Mouse (Mus musculus): ENCODE measurements at regions not wholly inside any gene's neighbourhood (a gene's known extent, or its start where the extent isn't known, plus 50 kb on each side); places are given as distances from the start of the nearest gene placed in this dataset.

GRCm38 (mm10) chr8:113250264-113250663 lies 385.1 kb upstream of the Mon1b start:
- Histone ChIP-seq H3K9me3 (no peaks in the 10 kb centered on the region), H3K36me3 (no peaks in the 10 kb centered on the region), H3K4me2 (replicated peaks) (no peak overlapping the region), H3K4me1 (no peaks in the 10 kb centered on the region), H3K4me3 (no peak overlapping the region), H3K27me3 (no peaks in the 10 kb centered on the region), H3K27ac (no peak overlapping the region), H3K9ac (no peak overlapping the region)
- no peak for ATAC-seq (ENCODE audit: low FRiP score, low read depth)
- WGBS = 85% methylated on average over 2 of the region's 2 CpGs

DNA sequence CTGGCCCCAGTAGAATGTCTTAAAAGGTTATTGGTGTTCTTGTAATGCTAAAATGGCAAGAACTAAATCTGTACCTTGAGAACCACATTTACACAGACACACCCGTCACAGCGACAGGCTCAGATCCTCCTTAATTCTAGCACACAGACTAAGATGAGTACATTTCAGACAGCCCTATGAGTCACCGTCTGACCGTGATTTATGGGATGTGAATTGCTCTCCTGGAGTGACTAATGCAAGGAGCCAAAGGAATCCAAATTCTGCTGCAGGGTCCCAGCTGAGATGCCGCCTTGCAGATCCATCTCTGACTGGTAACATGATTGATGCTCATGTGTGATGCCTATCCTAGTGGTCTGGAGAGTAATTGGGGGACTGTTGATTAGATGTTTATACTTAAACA lies 381.3 kb upstream of the Mon1b start:
- no peak for ATAC-seq (ENCODE audit: low FRiP score, low read depth)
- Histone ChIP-seq H3K4me2 (replicated peaks) (no peak overlapping the region), H3K9me3 (no peaks in the 10 kb centered on the region), H3K9ac (no peak overlapping the region), H3K36me3 (no peaks in the 10 kb centered on the region), H3K4me1 (no peaks in the 10 kb centered on the region), H3K4me3 (no peak overlapping the region), H3K27ac (no peak overlapping the region), H3K27me3 (no peaks in the 10 kb centered on the region)
- 62% methylated on average over 5 of the region's 5 CpGs for WGBS

- H3K9ac ChIP-seq = no peak overlapping the region
- H3K4me1 ChIP-seq = no peaks in the 10 kb centered on the region
- no peak for ATAC-seq (ENCODE audit: low FRiP score, low read depth)
- H3K27me3 ChIP-seq = no peaks in the 10 kb centered on the region
- no peak overlapping the region for H3K4me2 ChIP-seq (replicated peaks)
- H3K36me3 ChIP-seq = no peaks in the 10 kb centered on the region
- no peak overlapping the region for H3K4me3 ChIP-seq
- no peak overlapping the region for H3K27ac ChIP-seq
- 98% methylated on average over 1 of the region's 1 CpGs for WGBS
- H3K9me3 ChIP-seq = no peaks in the 10 kb centered on the region
These were observed 375.9 kb upstream of the Mon1b start for GRCm38 (mm10) chr8:113259477-113259876.

GRCm38 (mm10) chr8:113263296-113263695 lies 372.1 kb upstream of the Mon1b start:
- Histone ChIP-seq H3K4me3 (no peak overlapping the region), H3K4me2 (replicated peaks) (no peak overlapping the region), H3K9me3 (no peaks in the 10 kb centered on the region), H3K36me3 (no peaks in the 10 kb centered on the region), H3K9ac (no peak overlapping the region), H3K27ac (no peak overlapping the region), H3K4me1 (no peaks in the 10 kb centered on the region), H3K27me3 (no peaks in the 10 kb centered on the region)
- WGBS = 79% methylated on average over 3 of the region's 3 CpGs
- ATAC-seq (ENCODE audit: low FRiP score, low read depth) = no peak

DNA sequence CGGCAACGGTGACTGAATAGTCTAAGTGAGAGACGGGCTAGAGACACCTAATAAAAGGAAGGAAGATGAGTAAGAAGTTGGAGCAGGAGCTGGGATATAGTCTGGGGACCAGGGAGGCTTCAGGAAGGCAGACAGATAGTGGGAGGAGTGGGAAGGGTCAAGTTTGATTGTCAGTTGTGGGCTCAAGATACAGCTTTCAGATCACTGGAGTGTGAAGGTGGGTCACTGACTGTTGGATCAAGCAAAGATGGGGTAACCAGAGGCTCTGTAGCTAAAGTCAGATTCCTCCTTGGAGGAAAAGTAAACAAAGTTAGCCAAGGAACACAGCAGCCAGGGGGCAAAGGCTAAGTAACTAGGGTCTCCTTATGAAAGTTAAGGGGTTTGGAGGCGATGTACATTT lies 364.1 kb upstream of the Mon1b start:
- H3K9ac ChIP-seq = no peak overlapping the region
- 91% methylated on average over 4 of the region's 4 CpGs for WGBS
- ATAC-seq (ENCODE audit: low FRiP score, low read depth) = no peak
- no peaks in the 10 kb centered on the region for H3K9me3 ChIP-seq
- H3K4me3 ChIP-seq = no peak overlapping the region
- H3K4me2 ChIP-seq (replicated peaks) = no peak overlapping the region
- no peak overlapping the region for H3K27ac ChIP-seq
- H3K36me3 ChIP-seq = no peaks in the 10 kb centered on the region
- H3K4me1 ChIP-seq = no peaks in the 10 kb centered on the region
- no peaks in the 10 kb centered on the region for H3K27me3 ChIP-seq

DNA sequence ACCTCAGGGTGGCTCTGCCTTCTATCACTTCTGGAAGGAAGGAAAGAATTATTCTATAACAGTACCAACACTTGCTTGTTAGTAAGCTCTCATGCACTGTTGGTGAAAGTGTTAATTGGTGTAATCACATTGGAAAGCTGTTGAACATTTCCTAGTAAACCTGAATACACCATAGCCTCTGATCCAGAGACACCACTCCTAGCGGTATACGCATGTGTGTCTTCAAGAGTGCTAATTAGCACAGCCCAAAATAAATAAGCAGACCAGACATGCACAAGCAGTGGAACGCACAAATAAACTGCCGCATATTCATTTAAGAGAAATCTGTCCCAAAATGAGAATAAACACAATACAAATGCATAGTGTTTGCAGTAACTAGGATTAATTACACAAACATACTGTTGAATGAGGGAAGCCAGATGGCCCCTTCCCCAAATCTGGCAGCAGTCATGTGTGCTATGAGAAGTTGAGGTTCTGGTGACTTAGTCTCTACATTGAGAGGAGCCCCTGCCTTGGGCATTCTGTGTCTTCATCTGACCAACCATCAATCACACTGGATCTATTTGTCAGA lies 335.0 kb upstream of the Mon1b start:
- Histone ChIP-seq H3K4me3 (no peak overlapping the region), H3K9ac (no peak overlapping the region), H3K9me3 (no peaks in the 10 kb centered on the region), H3K4me2 (replicated peaks) (no peak overlapping the region), H3K4me1 (no peaks in the 10 kb centered on the region), H3K27ac (no peak overlapping the region), H3K27me3 (no peaks in the 10 kb centered on the region), H3K36me3 (no peaks in the 10 kb centered on the region)
- 70% methylated on average over 4 of the region's 4 CpGs for WGBS
- ATAC-seq (ENCODE audit: low FRiP score, low read depth) = no peak

GRCm38 (mm10) chr8:113303426-113303825 lies 332.0 kb upstream of the Mon1b start:
- Histone ChIP-seq H3K4me3 (no peak overlapping the region), H3K9me3 (no peaks in the 10 kb centered on the region), H3K4me1 (no peaks in the 10 kb centered on the region), H3K4me2 (replicated peaks) (no peak overlapping the region), H3K27ac (no peak overlapping the region), H3K27me3 (no peaks in the 10 kb centered on the region), H3K9ac (no peak overlapping the region), H3K36me3 (no peaks in the 10 kb centered on the region)
- ATAC-seq (ENCODE audit: low FRiP score, low read depth) = no peak
- WGBS = 80% methylated on average over 8 of the region's 8 CpGs

- H3K9me3 ChIP-seq = no peaks in the 10 kb centered on the region
- H3K27me3 ChIP-seq = no peaks in the 10 kb centered on the region
- WGBS = 45% methylated on average over 3 of the region's 3 CpGs
- no peak overlapping the region for H3K27ac ChIP-seq
- H3K9ac ChIP-seq = no peak overlapping the region
- ATAC-seq (ENCODE audit: low FRiP score, low read depth) = peak; percentile 54; the same call in 1 of the 2 replicates
- H3K4me1 ChIP-seq = no peaks in the 10 kb centered on the region
- H3K4me2 ChIP-seq (replicated peaks) = no peak overlapping the region
- no peak overlapping the region for H3K4me3 ChIP-seq
- no peaks in the 10 kb centered on the region for H3K36me3 ChIP-seq
These were observed 318.2 kb upstream of the Mon1b start for GRCm38 (mm10) chr8:113317169-113317568.

DNA sequence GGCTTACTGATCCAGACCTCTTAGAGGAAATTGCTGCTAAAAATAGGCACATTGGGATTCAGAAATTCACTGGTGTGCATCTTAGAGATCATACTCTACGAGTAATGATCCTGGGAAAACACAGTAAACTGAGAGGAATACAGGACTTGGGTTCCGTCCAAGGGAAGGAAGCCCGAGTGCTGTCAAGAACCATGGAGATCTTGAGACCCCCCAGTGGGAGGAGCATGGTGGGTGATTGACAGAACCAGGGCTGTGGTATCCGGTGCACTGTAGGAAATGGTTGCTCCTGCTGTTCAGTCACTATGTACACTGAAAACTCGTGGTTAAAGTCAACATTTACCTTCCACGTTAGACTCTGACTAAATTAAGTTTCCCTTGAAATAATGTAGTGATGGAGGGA lies 303.8 kb upstream of the Mon1b start:
- no peak for ATAC-seq (ENCODE audit: low FRiP score, low read depth)
- Histone ChIP-seq H3K36me3 (no peaks in the 10 kb centered on the region), H3K9ac (no peak overlapping the region), H3K27me3 (no peaks in the 10 kb centered on the region), H3K4me1 (no peaks in the 10 kb centered on the region), H3K4me2 (replicated peaks) (no peak overlapping the region), H3K27ac (no peak overlapping the region), H3K9me3 (no peaks in the 10 kb centered on the region), H3K4me3 (no peak overlapping the region)
- WGBS = 73% methylated on average over 6 of the region's 6 CpGs

DNA sequence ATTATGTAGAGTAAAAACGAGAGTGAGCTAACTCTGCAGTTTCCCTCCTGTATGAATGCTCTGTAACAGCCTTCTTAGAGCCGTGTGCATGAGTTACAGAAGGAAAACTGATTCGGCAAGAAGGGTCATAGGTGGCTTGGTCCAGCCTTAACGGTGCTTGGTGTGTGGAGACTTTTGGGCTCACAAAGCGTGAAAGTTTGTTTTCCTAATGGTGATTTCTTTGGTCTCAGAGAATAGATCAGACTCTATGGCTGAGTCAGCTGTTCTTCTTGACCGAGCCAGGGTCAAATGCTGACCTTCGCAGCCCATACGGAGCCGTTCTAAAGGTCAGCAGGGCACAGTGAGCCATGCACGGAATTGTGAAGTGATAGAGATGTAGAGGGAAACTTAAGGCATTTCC lies 294.1 kb upstream of the Mon1b start:
- Histone ChIP-seq H3K9me3 (no peaks in the 10 kb centered on the region), H3K27ac (no peak overlapping the region), H3K9ac (no peak overlapping the region), H3K4me2 (replicated peaks) (no peak overlapping the region), H3K27me3 (no peaks in the 10 kb centered on the region), H3K4me3 (no peak overlapping the region), H3K36me3 (no peaks in the 10 kb centered on the region), H3K4me1 (no peaks in the 10 kb centered on the region)
- 59% methylated on average over 10 of the region's 10 CpGs for WGBS
- ATAC-seq (ENCODE audit: low FRiP score, low read depth) = no peak

DNA sequence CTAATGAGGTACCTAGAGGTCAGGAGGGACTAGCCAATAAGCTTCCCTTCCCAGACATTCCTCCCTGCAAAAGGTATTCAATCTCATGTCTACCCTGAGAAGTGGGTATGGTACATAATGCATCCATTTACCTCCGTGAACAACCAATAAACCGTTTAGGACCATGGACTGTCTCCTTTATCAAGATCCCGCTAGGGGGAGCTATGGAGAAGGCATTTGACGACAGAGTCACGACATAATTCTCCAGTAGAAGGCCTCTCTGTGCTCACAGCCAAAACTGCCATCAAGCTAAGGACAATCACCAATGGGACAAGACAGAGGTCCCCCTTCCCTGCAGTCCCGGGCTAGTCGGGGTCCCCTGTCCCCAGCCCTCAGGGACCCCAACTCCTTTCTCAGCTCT lies 273.5 kb upstream of the Mon1b start:
- Histone ChIP-seq H3K9ac (no peak overlapping the region), H3K9me3 (no peaks in the 10 kb centered on the region), H3K36me3 (no peaks in the 10 kb centered on the region), H3K4me1 (no peaks in the 10 kb centered on the region), H3K27me3 (no peaks in the 10 kb centered on the region), H3K4me2 (replicated peaks) (no peak overlapping the region), H3K27ac (no peak overlapping the region), H3K4me3 (no peak overlapping the region)
- WGBS = 54% methylated on average over 7 of the region's 7 CpGs
- no peak for ATAC-seq (ENCODE audit: low FRiP score, low read depth)

DNA sequence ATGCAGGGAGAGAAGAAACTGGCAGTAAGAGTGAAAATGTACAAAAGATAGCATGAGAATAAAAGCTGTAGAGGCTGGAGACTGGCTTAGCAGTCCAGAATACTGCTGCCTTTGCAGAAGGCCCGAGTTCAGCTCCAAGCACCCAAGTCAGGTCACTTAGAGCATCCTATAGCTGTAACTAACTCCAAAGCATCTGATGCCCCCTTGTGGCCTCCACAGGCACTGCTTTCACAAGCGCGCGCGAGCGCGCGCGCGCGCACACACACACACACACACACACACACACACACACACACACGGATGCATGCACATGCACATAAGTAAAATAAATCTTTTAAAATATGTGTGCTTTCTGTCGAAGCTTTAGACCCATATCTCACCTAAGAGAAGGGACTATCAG lies 271.2 kb upstream of the Mon1b start:
- no peak overlapping the region for H3K27ac ChIP-seq
- ATAC-seq (ENCODE audit: low FRiP score, low read depth) = no peak
- H3K36me3 ChIP-seq = no peaks in the 10 kb centered on the region
- no peaks in the 10 kb centered on the region for H3K27me3 ChIP-seq
- WGBS = 85% methylated on average over 13 of the region's 13 CpGs
- no peak overlapping the region for H3K4me2 ChIP-seq (replicated peaks)
- H3K4me1 ChIP-seq = no peaks in the 10 kb centered on the region
- no peaks in the 10 kb centered on the region for H3K9me3 ChIP-seq
- H3K4me3 ChIP-seq = no peak overlapping the region
- no peak overlapping the region for H3K9ac ChIP-seq

DNA sequence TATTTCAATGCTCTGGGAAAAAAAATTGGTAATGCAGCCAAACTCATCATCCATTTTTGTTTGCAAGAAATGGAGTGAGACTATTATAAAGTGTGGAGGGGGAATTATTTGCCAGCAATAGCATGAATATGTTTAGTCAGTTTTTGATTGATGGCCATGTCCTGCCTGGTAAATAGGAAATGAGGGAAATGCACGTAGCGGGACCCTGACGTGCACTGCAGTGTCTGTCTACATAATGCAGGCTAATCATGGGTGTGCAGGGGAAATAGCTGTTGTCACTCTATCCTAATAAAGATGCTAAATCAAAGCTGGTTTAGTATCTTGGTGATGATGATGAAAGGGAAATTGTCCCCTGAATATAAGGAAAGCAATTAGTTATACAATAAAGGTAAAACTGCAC lies 251.9 kb upstream of the Mon1b start:
- H3K27ac ChIP-seq = no peak overlapping the region
- 0 out of 2 replicates have a peak, but pooled peaks cover 3% of the 10 kb centered on the region for H3K4me1 ChIP-seq
- no peak overlapping the region for H3K4me3 ChIP-seq
- no peak for ATAC-seq (ENCODE audit: low FRiP score, low read depth)
- no peaks in the 10 kb centered on the region for H3K36me3 ChIP-seq
- no peaks in the 10 kb centered on the region for H3K27me3 ChIP-seq
- H3K9ac ChIP-seq = no peak overlapping the region
- H3K9me3 ChIP-seq = no peaks in the 10 kb centered on the region
- WGBS = 13% methylated on average over 3 of the region's 3 CpGs
- no peak overlapping the region for H3K4me2 ChIP-seq (replicated peaks)

Data from limb, embryonic 13.5 days (tissue).